Mouse (Mus musculus) MEL (cell line): ENCODE results near the gene Ceacam20. TPM values are rescaled to one million over a fixed set of nuclear protein-coding genes. Genes with fewer than 3 reads are reported as not detected.
"Not testable (repeated sequence)": the region's sequence is repeated elsewhere in the genome, so short reads cannot be mapped to it uniquely, and the experiment has no call there.

Experiments used
- DNase-seq: peaks from one replicate; pipeline ENCODE4 v3.0.0; 2011; ENCODE audit warnings: low read depth, low spot score
- H3K27ac ChIP-seq: 2 replicates; pipeline ENCODE4 v1.5.1; 2012; ENCODE audit warnings: low read depth, mild to moderate bottlenecking, control low read depth, low read length, moderate library complexity; ENCODE audit not compliant: control insufficient read depth
- H3K27me3 ChIP-seq, 2 experiments: fragments of 150-350 bp in 1 of 2; sonication (generic) in 1 of 2; 2 replicates each; pipeline ENCODE4 v1.6.1; 2012; ENCODE audit warnings: low read length in 2 of 2, mild to moderate bottlenecking in 2 of 2, improper control_type of control experiment in 1 of 2, moderate library complexity in 1 of 2; ENCODE audit not compliant: insufficient read depth in 2 of 2, control insufficient read depth in 1 of 2
- H3K36me3 ChIP-seq, 2 experiments: 2 replicates each; pipeline ENCODE4 v1.6.1; 2012 to 2014; ENCODE audit warnings: low read length in 2 of 2, improper control_type of control experiment in 1 of 2, inconsistent platforms in 1 of 2, mild to moderate bottlenecking in 1 of 2; ENCODE audit not compliant: insufficient read depth in 2 of 2, control insufficient read depth in 1 of 2
- H3K4me1 ChIP-seq, 2 experiments: fragments of 150-350 bp in 1 of 2; sonication (generic) in 1 of 2; 2 replicates each; pipeline ENCODE4 v1.6.1; 2012; ENCODE audit warnings: low read length in 2 of 2, improper control_type of control experiment in 1 of 2, mild to moderate bottlenecking in 1 of 2; ENCODE audit not compliant: insufficient read depth in 2 of 2, control insufficient read depth in 1 of 2
- H3K4me3 ChIP-seq, 2 experiments: fragments of 150-350 bp in 1 of 2; sonication (generic) in 1 of 2; 2 replicates each; pipeline ENCODE4 v1.5.1; 2012; ENCODE audit warnings: low read depth in 2 of 2, low read length in 2 of 2, mild to moderate bottlenecking in 2 of 2, moderate library complexity in 2 of 2, control low read depth in 1 of 2, improper control_type of control experiment in 1 of 2; ENCODE audit not compliant: control insufficient read depth in 1 of 2, insufficient read depth in 1 of 2
- H3K79me2 ChIP-seq: 2 replicates; pipeline ENCODE4 v1.6.1; 2012; ENCODE audit warnings: mild to moderate bottlenecking, low read length, moderate library complexity; ENCODE audit not compliant: control insufficient read depth, poor library complexity, insufficient read depth
- H3K9ac ChIP-seq: 2 replicates; pipeline ENCODE4 v1.6.1; 2012; ENCODE audit warnings: low read depth, mild to moderate bottlenecking, control low read depth, low read length, moderate library complexity; ENCODE audit not compliant: control insufficient read depth, poor library complexity, severe bottlenecking
- H3K9me3 ChIP-seq: fragments of 150-350 bp; sonication (generic); replicated peaks from 2 replicates; pipeline ENCODE4 v1.6.1; 2012; ENCODE audit warnings: mild to moderate bottlenecking, low read length, improper control_type of control experiment, moderate library complexity; ENCODE audit not compliant: insufficient read depth
- ETS1 ChIP-seq: IDR thresholded peaks from 2 replicates; pipeline ENCODE4 v1.6.1; 2012; ENCODE audit warnings: low read depth, mild to moderate bottlenecking, inconsistent platforms, low read length, improper control_type of control experiment, moderate library complexity
- MAX ChIP-seq: IDR thresholded peaks from 2 replicates; pipeline ENCODE4 v1.6.1; 2011; ENCODE audit warnings: low read length, improper control_type of control experiment
- NRF1 ChIP-seq: IDR thresholded peaks from 2 replicates; pipeline ENCODE4 v1.6.1; 2014; ENCODE audit warnings: low read depth, mild to moderate bottlenecking, inconsistent platforms, low read length, improper control_type of control experiment, moderate library complexity; ENCODE audit not compliant: poor library complexity, insufficient read depth, severe bottlenecking
- RCOR1 ChIP-seq: IDR thresholded peaks from 2 replicates; pipeline ENCODE4 v1.6.1; 2012; ENCODE audit warnings: low read depth, mild to moderate bottlenecking, inconsistent platforms, low read length, improper control_type of control experiment
- TAL1 ChIP-seq: IDR thresholded peaks from 2 replicates; pipeline ENCODE4 v1.6.1; 2012; ENCODE audit warnings: mild to moderate bottlenecking, inconsistent platforms, low read length, moderate library complexity, mixed read lengths
- USF1 ChIP-seq: IDR thresholded peaks from 2 replicates; pipeline ENCODE4 v1.6.1; 2014; ENCODE audit warnings: low read depth, mild to moderate bottlenecking, inconsistent platforms, low read length, improper control_type of control experiment, moderate library complexity
- polyA plus RNA-seq, 2 experiments: library from polyadenylated mRNA; stranded (reverse) in 1 of 2; unstranded in 1 of 2; fragments of >175 nt in 1 of 2; fragments of >200 nt in 1 of 2; gene quantifications; 2 replicates each; pipeline versions ENCODE4 v1.2.1 to v1.2.4; 2012; ENCODE audit warnings: low replicate concordance in 2 of 2, low read depth in 1 of 2; ENCODE audit not compliant: insufficient read length in 2 of 2, insufficient read depth in 1 of 2, missing spikeins in 1 of 2
- total RNA-seq: library from RNA; depleted of rRNA; stranded (reverse); fragments of 300-350 nt; gene quantifications from 2 replicates; pipeline ENCODE4 v1.2.3, GENCODE M21; 2012

Gene Ceacam20
- total and polyA plus RNA-seq, 3 experiments, result not detected

DNA sequence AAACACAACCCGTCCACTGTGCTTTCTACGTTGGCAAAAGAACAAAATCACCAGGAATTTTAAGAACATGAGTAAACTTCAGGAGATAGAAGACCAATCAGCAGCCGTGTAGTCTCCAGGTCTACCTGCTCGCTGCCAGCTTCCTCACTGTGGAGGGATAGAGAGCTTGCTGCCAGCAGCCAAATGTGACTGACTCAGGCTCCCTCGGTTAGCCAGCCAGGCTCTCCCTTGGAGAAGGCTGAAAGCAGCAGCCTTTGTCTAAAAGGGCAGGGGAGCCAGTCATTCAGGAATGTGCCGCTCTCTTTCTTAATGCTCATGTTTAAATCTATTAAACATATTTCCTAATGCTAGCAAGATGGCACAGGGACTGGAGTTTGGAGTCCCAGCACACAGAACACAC, 34.7 kb upstream of the Ceacam20 start:
- DNase-seq, H3K79me2 ChIP-seq, H3K36me3 ChIP-seq, H3K9me3 ChIP-seq, H3K27me3 ChIP-seq, H3K4me3 ChIP-seq, H3K27ac ChIP-seq, H3K9ac ChIP-seq, H3K4me1 ChIP-seq: not testable (repeated sequence)

DNA sequence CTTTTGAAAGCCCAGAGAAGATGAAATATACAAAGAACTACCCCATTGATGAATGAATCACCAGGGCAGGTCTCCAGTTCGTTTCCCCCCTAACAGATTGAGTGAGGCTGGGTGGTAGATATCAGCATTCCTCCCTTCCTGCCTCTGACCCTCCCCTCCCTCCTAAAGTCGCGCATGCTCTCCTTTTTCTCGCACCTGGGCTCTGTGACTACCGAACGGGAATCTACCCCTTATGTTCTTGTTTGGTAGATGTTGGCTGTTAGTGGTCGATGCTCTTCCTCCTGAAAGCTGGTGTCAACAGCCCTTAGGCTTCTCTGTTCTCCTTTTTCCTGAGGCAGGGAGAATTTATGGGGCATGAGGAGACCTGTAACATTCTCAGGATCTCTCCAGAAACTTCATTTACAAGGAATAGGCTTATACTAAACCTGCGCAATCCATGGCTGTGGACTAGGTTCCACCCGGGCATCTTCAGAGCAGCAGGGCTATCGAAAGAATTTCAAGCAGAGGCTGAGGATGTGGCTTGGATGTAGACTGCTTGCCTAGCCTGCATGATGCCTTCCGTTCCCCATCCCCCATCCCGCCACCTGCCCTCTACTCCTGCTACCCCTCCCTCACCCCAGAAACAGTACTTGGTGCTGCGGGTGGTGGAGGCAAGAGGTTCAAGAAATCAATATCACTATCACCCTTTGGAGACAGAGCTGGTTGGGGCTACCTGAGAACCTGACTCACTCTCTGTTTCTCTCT, 32.9 kb upstream of the Ceacam20 start:
- Histone ChIP-seq H3K9ac (no peak overlapping the region), H3K27ac (no peak overlapping the region), H3K4me1 (peaks cover 2 to 6% of the 10 kb centered on the region in 2 experiments; a peak in 1 of 4 replicates), H3K27me3 (peaks cover 0 to 1% of the 10 kb centered on the region in 2 experiments; a peak in 1 of 4 replicates), H3K4me3 (peak overlapping the region in 1 of 2 experiments; percentile 48; a peak in 2 of 4 replicates), H3K79me2 (no peaks in the 10 kb centered on the region), H3K9me3 (no peaks in the 10 kb centered on the region), H3K36me3 (0 out of 4 replicates have a peak, but pooled peaks cover 0 to 3% of the 10 kb centered on the region in 2 experiments)
- no peak for TF ChIP-seq RCOR1
- peak; percentile 59; the same call in 1 of the 2 replicates for TF ChIP-seq NRF1
- DNase-seq, result peak; percentile 20

DNA sequence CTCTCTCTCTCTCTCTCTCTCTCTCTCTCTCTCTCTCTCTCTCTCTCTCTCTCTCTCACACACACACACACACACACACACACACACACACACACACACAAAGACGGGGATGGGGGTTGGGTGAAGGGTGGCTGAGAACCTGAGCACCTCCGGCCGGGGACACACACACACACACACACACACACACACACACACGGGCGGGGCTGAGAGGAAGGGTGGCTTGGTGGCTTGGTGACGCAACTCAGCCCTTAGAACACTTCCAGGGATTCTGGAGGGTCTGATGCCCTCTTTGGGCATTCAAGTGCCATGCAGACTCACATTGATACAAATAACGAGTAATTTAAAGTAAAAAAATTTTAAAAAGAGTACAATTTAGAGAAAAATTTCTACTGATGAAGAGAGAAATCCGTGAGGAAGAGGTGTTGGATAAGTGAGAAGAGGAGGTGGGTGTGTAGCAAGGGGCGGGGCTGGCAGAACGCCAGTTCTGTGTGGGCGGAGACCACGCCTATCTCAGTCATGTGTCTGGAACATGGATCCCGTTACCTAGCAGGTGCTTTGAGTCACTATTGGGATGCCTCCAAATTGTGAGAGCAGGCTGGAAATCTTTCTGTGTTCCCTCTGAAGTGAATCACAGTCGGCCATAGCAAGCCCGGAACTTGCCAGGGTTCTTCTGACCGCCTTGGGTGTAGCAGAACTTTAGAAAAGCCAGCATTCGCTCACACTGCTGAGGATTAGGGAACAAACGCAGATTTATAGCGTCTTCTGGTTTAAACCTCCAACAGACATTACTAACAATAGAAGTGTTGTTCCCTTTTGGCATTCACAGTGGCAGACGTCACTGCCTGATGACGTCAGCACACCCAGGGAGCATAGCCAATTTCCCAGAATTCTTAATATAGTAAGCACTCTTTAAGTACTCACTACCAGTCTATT, 32.1 kb upstream of the Ceacam20 start:
- no peaks in the 10 kb centered on the region for H3K27me3 ChIP-seq
- H3K36me3 ChIP-seq, result 0 out of 4 replicates have a peak, but pooled peaks cover 0 to 3% of the 10 kb centered on the region in 2 experiments
- H3K4me1 ChIP-seq, result peaks cover 2 to 6% of the 10 kb centered on the region in 2 experiments; a peak in 1 of 4 replicates
- peak overlapping the region; percentile 40 to 48; a peak in 3 of 4 replicates for H3K4me3 ChIP-seq
- no peak overlapping the region for H3K9ac ChIP-seq
- no peaks in the 10 kb centered on the region for H3K9me3 ChIP-seq
- H3K27ac ChIP-seq, result peak overlapping the region; percentile 26
- H3K79me2 ChIP-seq, result no peaks in the 10 kb centered on the region
- DNase-seq, result peak; percentile 75
- no peak for TF ChIP-seq TAL1
- peak; percentile 30; the same call in 1 of the 2 replicates for TF ChIP-seq MAX
- peak; percentile 58; the same call in 1 of the 2 replicates for TF ChIP-seq USF1
- TF ChIP-seq ETS1, result 0 out of 2 replicates have a peak, but pooled peaks have one; percentile 7
